16 mouse cellular contexts compared by ENCODE assay signal in genomic region chr3:39069011-39069410, GRCm38 (mm10).
"Had no signal": no experiment of that assay in that cellular context is flagged by ENCODE, and none has a peak within 500 bp of the region (broad histone marks: within the 10 kb centered on the region; RNA-seq: fewer than 3 reads in every experiment).

No protein-coding gene starts in this region.

- H3K4me2 ChIP-seq: limb, embryonic 15.5 days; liver, embryonic 12.5 days; lung, embryonic 14.5 days; neural tube, embryonic 15.5 days had no signal

- ATAC-seq: intestine, postnatal 0 days; liver, embryonic 12.5 days had no signal

- H3K4me1 ChIP-seq: limb, embryonic 15.5 days; liver, embryonic 12.5 days; midbrain, embryonic 10.5 days; neural tube, embryonic 15.5 days had no signal

- H3K4me3 ChIP-seq: limb, embryonic 15.5 days; liver, embryonic 12.5 days; midbrain, embryonic 10.5 days; myocyte; neural tube, embryonic 15.5 days had no signal

- DNase-seq: kidney, adult 9 months; kidney, postnatal 36 days; lung, embryonic 14.5 days; lung, postnatal 10 days; lung, postnatal 4 days; midbrain, embryonic 14.5 days; thymus, adult 18-20 months; thymus, postnatal 14 days had no signal

- H3K27me3 ChIP-seq: limb, embryonic 15.5 days; liver, embryonic 12.5 days; neural tube, embryonic 15.5 days had no signal

- H3K36me3 ChIP-seq: limb, embryonic 15.5 days; liver, embryonic 12.5 days; midbrain, embryonic 10.5 days; neural tube, embryonic 15.5 days had no signal

- H3K9me3 ChIP-seq: limb, embryonic 15.5 days; liver, embryonic 12.5 days; midbrain, embryonic 10.5 days; neural tube, embryonic 15.5 days had no signal

- H3K9ac ChIP-seq: limb, embryonic 15.5 days; liver, embryonic 12.5 days; lung, embryonic 14.5 days; neural tube, embryonic 15.5 days had no signal

- H3K27ac ChIP-seq: kidney, postnatal 0 days; limb, embryonic 15.5 days; liver, embryonic 12.5 days; midbrain, embryonic 10.5 days; neural tube, embryonic 15.5 days; stomach, postnatal 0 days had no signal
